Mouse (Mus musculus) erythroblast, embryonic 14.5 days (primary cell): ENCODE results near the gene Cyp2d9. TPM values are rescaled to one million over a fixed set of nuclear protein-coding genes. Genes with fewer than 3 reads are reported as not detected.
"Not testable (repeated sequence)": the region's sequence is repeated elsewhere in the genome, so short reads cannot be mapped to it uniquely, and the experiment has no call there.

Source experiments
- H3K27me3 ChIP-seq: 2 replicates; pipeline ENCODE4 v1.6.1; 2012; ENCODE audit warnings: inconsistent platforms; ENCODE audit not compliant: control insufficient read depth
- H3K36me3 ChIP-seq: 2 replicates; pipeline ENCODE4 v1.6.1; 2012; ENCODE audit warnings: mild to moderate bottlenecking, inconsistent platforms; ENCODE audit not compliant: control insufficient read depth
- H3K4me1 ChIP-seq: 2 replicates; pipeline ENCODE4 v1.6.1; 2012; ENCODE audit warnings: inconsistent platforms; ENCODE audit not compliant: control insufficient read depth
- H3K4me3 ChIP-seq: replicated peaks from 2 replicates; pipeline ENCODE3; 2012; ENCODE audit warnings: moderate library complexity, mild to moderate bottlenecking, inconsistent platforms
- H3K9me3 ChIP-seq: 2 replicates; pipeline ENCODE4 v1.6.1; 2012; ENCODE audit warnings: low read length, inconsistent platforms, mixed read lengths; ENCODE audit not compliant: control insufficient read depth
- GATA1 ChIP-seq: IDR thresholded peaks from 2 replicates; pipeline ENCODE4 v1.6.1; 2012; ENCODE audit warnings: low read length, inconsistent platforms, mixed read lengths
- TAL1 ChIP-seq: IDR thresholded peaks from 3 replicates; pipeline ENCODE4 v1.6.1; 2012; ENCODE audit warnings: low read length, inconsistent platforms, mixed read lengths
- polyA plus RNA-seq: library from polyadenylated mRNA; stranded (reverse); fragments of >175 nt; gene quantifications from 2 replicates; pipeline ENCODE4 v1.2.3, GENCODE M21; 2012

The Cyp2d9 gene
- 0.06 TPM in 1 of 2 replicates, not detected in the other for polyA plus RNA-seq

DNA sequence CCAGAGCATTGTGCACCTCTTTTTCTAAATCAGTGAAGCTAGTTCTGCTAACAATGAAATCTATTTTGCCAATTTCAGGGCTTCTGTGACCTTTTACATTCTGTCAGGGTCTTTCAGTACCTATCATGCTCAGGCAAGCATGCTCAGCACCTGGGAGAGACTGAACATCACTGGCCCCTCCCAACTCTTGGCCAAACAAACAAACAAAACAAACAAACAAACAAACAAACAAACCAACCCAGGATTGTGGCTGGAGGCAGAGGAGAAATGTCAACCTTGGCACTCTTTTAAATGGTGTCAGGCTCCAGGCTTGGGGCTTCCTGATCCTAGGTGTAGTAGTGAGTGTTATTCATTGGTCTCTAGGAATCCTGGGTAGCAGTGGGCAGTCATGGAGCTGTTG lies at the start of gene Cyp2d9:
Gene Cyp2d9, plus strand, starts transcription at position 301 of the 400 bp plus-strand sequence.
- Histone ChIP-seq H3K36me3 (no peaks in the 10 kb centered on the region), H3K4me1 (no peaks in the 10 kb centered on the region), H3K27me3 (no peaks in the 10 kb centered on the region), H3K4me3 (no peak within 1 kb of the TSS), H3K9me3 (peaks cover 7% of the 10 kb centered on the region)
- TF ChIP-seq GATA1 (no peak), TAL1 (no peak)

- TF ChIP-seq TAL1 (no peak), GATA1 (no peak)
- H3K27me3 ChIP-seq = no peaks in the 10 kb centered on the region; the same call in none of the 2 replicates
- H3K4me3 ChIP-seq = no peak overlapping the region
- no peaks in the 10 kb centered on the region for H3K36me3 ChIP-seq
- H3K9me3 ChIP-seq = no peaks in the 10 kb centered on the region
- no peaks in the 10 kb centered on the region for H3K4me1 ChIP-seq
Measured at GRCm38 (mm10) chr15:82385729-82386128, 47.5 kb upstream of the Cyp2d9 start.

DNA sequence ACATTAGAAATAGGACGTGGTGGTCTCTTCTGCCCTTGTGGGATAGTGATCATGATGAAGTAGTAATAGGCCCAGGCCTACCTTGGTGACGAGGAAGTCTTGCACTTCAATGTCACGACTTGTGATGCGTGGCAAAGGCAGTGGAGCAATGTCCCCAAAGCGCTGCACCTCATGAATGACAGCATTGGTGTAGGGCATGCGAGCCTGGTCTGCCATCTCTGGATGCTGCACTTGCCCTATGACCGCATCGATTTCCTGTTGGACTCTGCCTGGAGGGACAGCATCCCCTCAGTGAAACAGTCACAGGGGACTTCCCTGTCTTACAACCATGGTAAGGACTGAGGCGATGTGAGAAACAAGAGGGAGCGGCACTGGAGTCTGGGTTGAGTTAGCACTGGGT lies 43.3 kb upstream of the Cyp2d9 start:
- not testable (repeated sequence) for H3K4me3 ChIP-seq, H3K36me3 ChIP-seq, H3K9me3 ChIP-seq, H3K27me3 ChIP-seq, H3K4me1 ChIP-seq

GRCm38 (mm10) chr15:82393922-82394321 lies 39.3 kb upstream of the Cyp2d9 start, which contains the start of gene Cyp2d11:
TSS of gene Cyp2d11 (minus strand) at chr15:82394022.
- H3K4me1 ChIP-seq, H3K27me3 ChIP-seq, H3K4me3 ChIP-seq, H3K36me3 ChIP-seq, H3K9me3 ChIP-seq: not testable (repeated sequence)

DNA sequence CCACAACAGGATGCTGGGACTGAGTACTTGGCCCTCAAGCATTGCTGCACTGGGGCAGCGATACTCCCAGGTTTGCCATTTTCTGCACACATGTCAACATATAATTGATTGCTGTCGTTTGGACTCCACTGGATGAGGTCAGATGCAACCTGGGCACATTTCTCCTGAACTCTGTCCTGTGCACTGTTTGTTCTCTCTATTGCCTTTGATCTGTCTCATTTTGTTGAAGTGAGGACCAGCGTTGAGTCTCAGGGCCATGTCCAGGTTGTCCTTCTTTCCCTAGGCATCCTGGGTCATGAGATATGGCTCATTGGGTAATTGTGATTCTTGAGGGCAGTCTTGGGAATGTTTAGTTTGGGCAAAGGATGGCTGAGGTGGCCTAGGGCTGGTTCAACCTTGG lies 37.3 kb upstream of the Cyp2d9 start:
- H3K4me3 ChIP-seq, H3K27me3 ChIP-seq, H3K36me3 ChIP-seq, H3K9me3 ChIP-seq, H3K4me1 ChIP-seq: not testable (repeated sequence)

DNA sequence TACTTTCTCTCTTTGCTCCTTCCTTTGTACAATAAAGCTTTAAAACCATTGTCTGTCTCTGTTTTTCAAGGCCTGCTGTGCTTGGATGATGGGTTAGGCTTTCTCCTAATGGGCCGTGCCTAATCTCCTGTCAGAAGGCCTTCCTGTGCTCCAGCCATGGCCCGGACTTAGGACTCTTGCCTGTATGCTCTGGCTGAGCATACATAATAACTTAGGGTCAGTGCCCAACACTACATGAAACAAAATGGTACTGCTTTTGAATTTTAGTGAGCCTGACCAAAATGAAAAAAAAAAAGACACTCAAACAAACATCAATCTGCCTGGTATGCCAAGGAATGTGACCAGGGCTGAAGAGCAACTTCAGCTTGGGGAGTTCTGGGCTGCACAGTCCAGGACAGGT lies 31.7 kb upstream of the Cyp2d9 start:
- Histone ChIP-seq H3K9me3 (no peaks in the 10 kb centered on the region), H3K27me3 (no peaks in the 10 kb centered on the region), H3K4me3 (no peak overlapping the region), H3K4me1 (no peaks in the 10 kb centered on the region), H3K36me3 (no peaks in the 10 kb centered on the region; the same call in 1 of the 2 replicates)
- TF ChIP-seq TAL1 (no peak), GATA1 (no peak)

GRCm38 (mm10) chr15:82402106-82402505 lies 31.1 kb upstream of the Cyp2d9 start:
- Histone ChIP-seq H3K9me3 (no peaks in the 10 kb centered on the region), H3K4me1 (no peaks in the 10 kb centered on the region), H3K36me3 (no peaks in the 10 kb centered on the region; the same call in 1 of the 2 replicates), H3K4me3 (no peak overlapping the region), H3K27me3 (no peaks in the 10 kb centered on the region)
- TF ChIP-seq TAL1 = no peak
- TF ChIP-seq GATA1 = no peak

DNA sequence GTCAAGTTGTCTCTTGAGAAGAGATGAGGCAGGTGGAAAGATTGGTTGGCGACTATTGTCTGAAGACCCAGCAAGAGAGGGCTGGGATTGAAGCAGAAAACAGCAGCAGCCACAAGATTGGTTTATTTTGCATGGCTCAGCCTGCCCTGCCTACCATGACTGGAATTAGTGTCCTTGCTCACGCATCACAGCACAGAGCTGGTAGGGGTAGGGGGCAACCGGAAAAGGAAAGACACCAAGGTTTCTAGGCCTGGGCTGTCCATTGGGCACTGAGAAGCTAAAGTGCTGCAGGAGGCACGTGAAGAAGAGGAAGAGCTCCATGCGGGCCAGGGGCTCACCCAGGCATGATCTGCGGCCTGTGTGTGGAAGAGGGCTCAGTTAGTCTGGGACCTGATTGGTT lies 30.5 kb upstream of the Cyp2d9 start:
- no peak for TF ChIP-seq GATA1
- no peak for TF ChIP-seq TAL1
- no peaks in the 10 kb centered on the region for H3K9me3 ChIP-seq
- H3K4me3 ChIP-seq = no peak overlapping the region
- H3K4me1 ChIP-seq = no peaks in the 10 kb centered on the region
- no peaks in the 10 kb centered on the region; the same call in 1 of the 2 replicates for H3K36me3 ChIP-seq
- no peaks in the 10 kb centered on the region for H3K27me3 ChIP-seq

- Histone ChIP-seq H3K4me1 (no peaks in the 10 kb centered on the region), H3K9me3 (no peaks in the 10 kb centered on the region), H3K27me3 (no peaks in the 10 kb centered on the region), H3K4me3 (no peak overlapping the region), H3K36me3 (no peaks in the 10 kb centered on the region; the same call in 1 of the 2 replicates)
- TF ChIP-seq TAL1 = no peak
- TF ChIP-seq GATA1 = no peak
Measured at GRCm38 (mm10) chr15:82403606-82404005, 29.6 kb upstream of the Cyp2d9 start.

DNA sequence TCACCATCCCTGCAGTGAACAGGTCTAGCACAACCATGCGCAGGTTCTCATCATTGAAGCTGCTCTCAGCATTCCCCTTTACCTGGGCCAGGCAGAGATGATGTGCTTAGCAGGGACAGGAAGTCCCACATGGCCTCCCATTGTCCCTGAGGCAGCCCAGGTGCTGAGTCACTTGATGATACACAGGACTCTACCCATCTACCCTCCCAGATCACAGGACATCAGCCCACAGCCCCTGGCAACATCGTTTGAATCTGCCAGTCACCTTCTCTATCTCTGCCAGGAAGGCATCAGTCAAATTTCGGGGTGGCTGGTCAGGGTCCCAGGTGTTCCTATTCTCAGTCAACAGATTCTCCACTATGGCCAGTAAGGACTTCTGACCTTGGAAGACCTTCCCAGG lies 29.1 kb upstream of the Cyp2d9 start:
- H3K4me1 ChIP-seq = no peaks in the 10 kb centered on the region
- no peak overlapping the region for H3K4me3 ChIP-seq
- H3K27me3 ChIP-seq = no peaks in the 10 kb centered on the region
- no peaks in the 10 kb centered on the region; the same call in 1 of the 2 replicates for H3K36me3 ChIP-seq
- TF ChIP-seq GATA1 (no peak), TAL1 (no peak)
- H3K9me3 ChIP-seq = no peaks in the 10 kb centered on the region
